19 mouse cellular contexts compared by ENCODE assay signal in genomic region chr13:94095202-94095601, GRCm38 (mm10).
"Had no signal": no experiment of that assay in that cellular context is flagged by ENCODE, and none has a peak within 500 bp of the region (broad histone marks: within the 10 kb centered on the region; RNA-seq: fewer than 3 reads in every experiment).

No protein-coding gene starts in this region.

- H3K27ac ChIP-seq: heart, adult 2 months; heart, embryonic 13.5 days; heart, embryonic 15.5 days; hindbrain, embryonic 13.5 days; hindbrain, embryonic 15.5 days; hindbrain, postnatal 0 days; limb, embryonic 13.5 days; limb, embryonic 15.5 days; liver, embryonic 12.5 days; liver, embryonic 14.5 days had no signal

- DNase-seq: forebrain, postnatal 0 days; gastrocnemius, postnatal 14 days; gastrocnemius, postnatal 36 days; heart, adult 11 months; heart, adult 2 months; heart, postnatal 14 days; heart, postnatal 36 days; kidney, adult 11 months; left cerebral cortex, postnatal 4 days had no signal

- H3K9ac ChIP-seq: forebrain, postnatal 0 days; heart, embryonic 13.5 days; heart, embryonic 15.5 days; hindbrain, embryonic 13.5 days; hindbrain, embryonic 15.5 days; limb, embryonic 13.5 days; limb, embryonic 15.5 days; liver, embryonic 12.5 days; liver, embryonic 14.5 days had no signal

- H3K4me2 ChIP-seq: heart, embryonic 11.5 days; heart, embryonic 13.5 days; heart, embryonic 15.5 days; hindbrain, embryonic 13.5 days; hindbrain, embryonic 15.5 days; limb, embryonic 13.5 days; limb, embryonic 15.5 days; liver, embryonic 12.5 days had no signal

- H3K9me3 ChIP-seq: heart, embryonic 13.5 days; heart, embryonic 15.5 days; hindbrain, embryonic 13.5 days; hindbrain, embryonic 15.5 days; limb, embryonic 13.5 days; limb, embryonic 15.5 days; liver, embryonic 12.5 days had no signal

- H3K4me3 ChIP-seq: heart, adult 2 months; heart, embryonic 13.5 days; heart, embryonic 15.5 days; hindbrain, embryonic 13.5 days; hindbrain, embryonic 15.5 days; limb, embryonic 13.5 days; limb, embryonic 15.5 days; liver, embryonic 12.5 days had no signal

- H3K36me3 ChIP-seq: heart, embryonic 13.5 days; heart, embryonic 15.5 days; hindbrain, embryonic 13.5 days; hindbrain, embryonic 15.5 days; limb, embryonic 13.5 days; limb, embryonic 15.5 days; liver, embryonic 12.5 days had no signal

- ATAC-seq: forebrain, postnatal 0 days; hindbrain, postnatal 0 days; liver, embryonic 12.5 days had no signal

- H3K27me3 ChIP-seq: heart, embryonic 13.5 days; heart, embryonic 15.5 days; limb, embryonic 13.5 days; limb, embryonic 15.5 days had no signal
